In the genomic region with DNA sequence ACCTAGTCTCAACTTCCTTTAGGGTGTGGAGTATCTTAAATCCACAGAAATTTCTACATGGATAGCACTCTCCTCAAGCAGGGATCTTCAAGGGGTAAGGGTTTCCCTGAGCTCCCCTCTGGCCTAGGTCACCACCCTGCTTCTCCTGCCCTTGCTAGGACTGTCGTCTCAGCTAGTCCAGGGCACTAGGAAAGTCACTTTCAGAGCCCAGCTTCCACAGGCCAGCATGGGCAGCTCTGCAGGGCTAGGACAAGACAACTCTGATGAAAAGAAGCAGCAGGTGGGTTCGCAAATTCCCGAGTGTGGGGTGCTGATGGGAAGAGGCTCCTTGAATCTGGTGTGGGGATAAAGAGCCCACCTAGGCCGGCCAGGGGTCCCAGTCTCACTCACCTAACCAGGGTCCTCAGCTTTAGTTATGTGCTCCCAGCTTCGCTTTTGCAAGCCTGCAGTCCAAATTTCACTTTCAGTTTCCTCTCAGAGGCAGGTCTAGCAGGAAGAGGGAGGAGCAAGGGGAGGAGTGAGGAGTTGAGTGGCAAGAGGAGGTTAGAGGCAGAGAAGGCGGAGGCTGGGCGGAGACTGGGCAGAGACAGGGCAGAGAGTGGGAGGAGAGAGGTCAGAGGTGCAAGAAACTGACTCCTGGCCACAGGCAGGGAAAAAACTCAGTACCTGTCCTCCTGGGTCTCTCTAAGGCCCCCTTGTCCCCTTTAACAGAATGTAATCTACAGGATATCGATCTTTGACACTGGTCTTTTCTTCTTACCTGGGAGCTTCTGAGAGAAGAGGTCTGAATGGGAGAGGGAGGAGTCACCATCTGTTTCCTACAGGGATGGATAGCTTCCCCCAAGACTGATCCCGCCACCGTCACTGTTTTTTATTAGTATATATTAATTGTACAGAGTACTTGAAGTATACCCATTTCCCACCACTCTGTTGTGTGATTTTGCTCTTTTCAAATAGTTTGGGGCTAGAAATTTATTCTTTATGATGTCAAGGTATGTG, we compare ENCODE assay signal across 8 mouse cellular contexts. TPM values are rescaled to one million over a fixed set of nuclear protein-coding genes. Genes with fewer than 3 reads are reported as not detected.
DNase-seq lines count a peak whose midpoint lies in the region; ATAC-seq lines count a peak whose summit lies in the region.

A gene (minus strand): TSS at position 488 of the 999 bp plus-strand sequence.

- peak within 1 kb of the TSS; percentile 74 for H3K9ac ChIP-seq in heart, embryonic 14.5 days (ENCODE audit: low read length)
- peak within 1 kb of the TSS; percentile 79 for H3K9ac ChIP-seq in liver, embryonic 12.5 days
- no peak within 1 kb of the TSS for H3K9ac ChIP-seq in stomach, embryonic 14.5 days (replicated peaks; ENCODE audit: low read depth, low read length)

- peak within 1 kb of the TSS; percentile 31 to 56; a peak in 3 of 4 replicates for H3K27ac ChIP-seq in heart, embryonic 14.5 days (replicated peaks in 1 of 2; ENCODE audit: control insufficient read depth in 1 of 2, insufficient read depth in 1 of 2, low read depth in 2 of 2, low read length in 2 of 2)
- H3K27ac ChIP-seq in liver, embryonic 12.5 days = peak within 1 kb of the TSS; percentile 63
- H3K27ac ChIP-seq in stomach, embryonic 14.5 days (ENCODE audit: low read length) = no peak within 1 kb of the TSS

- no peaks in the 10 kb centered on the region for H3K36me3 ChIP-seq in heart, embryonic 14.5 days (ENCODE audit: control insufficient read depth, insufficient read depth, low read length)
- H3K36me3 ChIP-seq in liver, embryonic 12.5 days = peaks cover 21% of the 10 kb centered on the region
- no peaks in the 10 kb centered on the region for H3K36me3 ChIP-seq in stomach, embryonic 14.5 days (ENCODE audit: control insufficient read depth, insufficient read depth, low read length)

- ATAC-seq in heart, embryonic 14.5 days (ENCODE audit: insufficient number of reproducible peaks, insufficient read depth, low FRiP score, low read depth) = peak; percentile 96
- peak; percentile 100 for ATAC-seq in liver, embryonic 12.5 days
- peak; percentile 96 for ATAC-seq in stomach, embryonic 14.5 days (ENCODE audit: insufficient number of reproducible peaks, insufficient read depth, low FRiP score, low read depth)

- WGBS in heart, embryonic 14.5 days = 18% methylated on average over 10 of the region's 10 CpGs
- WGBS in liver, embryonic 12.5 days (ENCODE audit: insufficient replicate concordance) = 8% methylated on average over 10 of the region's 10 CpGs
- 19% methylated on average over 10 of the region's 10 CpGs for WGBS in stomach, embryonic 14.5 days

- H3K4me3 ChIP-seq in heart, embryonic 14.5 days (ENCODE audit: control insufficient read depth in 1 of 2, insufficient read depth in 1 of 2, low read depth in 1 of 2, low read length in 2 of 2) = peak within 1 kb of the TSS; percentile 61 to 77
- H3K4me3 ChIP-seq in liver, embryonic 12.5 days = peak within 1 kb of the TSS; percentile 76
- H3K4me3 ChIP-seq in stomach, embryonic 14.5 days (ENCODE audit: low read depth, low read length) = peak within 1 kb of the TSS; percentile 46

- DNase-seq in CD8-positive naive resting alpha-beta T cell, adult 2 months (ENCODE audit: low read depth in 2 of 2, low spot score in 2 of 2) = peak; percentile 65 to 71
- DNase-seq in c-Kit-negative CD71-positive TER-119-positive erythroid progenitor cells, embryonic 14.5 days (ENCODE audit: low read depth, low spot score) = peak; percentile 74
- DNase-seq in fibroblast of lung, adult 2 months (ENCODE audit: low read depth) = peak; percentile 79
- peak; percentile 90 for DNase-seq in kidney, postnatal 10 days
- peak; percentile 89 for DNase-seq in naive thymus-derived CD4-positive, alpha-beta T cell, adult 2 months (ENCODE audit: low read depth)

- H3K4me1 ChIP-seq in heart, embryonic 14.5 days (ENCODE audit: control insufficient read depth in 2 of 2, insufficient read depth in 2 of 2, low read length in 2 of 2) = peaks cover 2 to 8% of the 10 kb centered on the region in 2 experiments; a peak in 2 of 4 replicates
- H3K4me1 ChIP-seq in liver, embryonic 12.5 days = peaks cover 19% of the 10 kb centered on the region
- peaks cover 4% of the 10 kb centered on the region; the same call in 1 of the 2 replicates for H3K4me1 ChIP-seq in stomach, embryonic 14.5 days (ENCODE audit: control insufficient read depth, insufficient read depth, low read length)

- no peaks in the 10 kb centered on the region for H3K9me3 ChIP-seq in heart, embryonic 14.5 days (ENCODE audit: control insufficient read depth, low read length)
- no peaks in the 10 kb centered on the region for H3K9me3 ChIP-seq in liver, embryonic 12.5 days (replicated peaks)
- no peaks in the 10 kb centered on the region for H3K9me3 ChIP-seq in stomach, embryonic 14.5 days (ENCODE audit: control insufficient read depth, low read depth, low read length)

- H3K27me3 ChIP-seq in heart, embryonic 14.5 days (ENCODE audit: control insufficient read depth, insufficient read depth, low read length) = no peaks in the 10 kb centered on the region
- H3K27me3 ChIP-seq in liver, embryonic 12.5 days (replicated peaks) = no peaks in the 10 kb centered on the region
- no peaks in the 10 kb centered on the region for H3K27me3 ChIP-seq in stomach, embryonic 14.5 days (ENCODE audit: control insufficient read depth, insufficient read depth, low read length)

- peak within 1 kb of the TSS; percentile 81 for H3K4me2 ChIP-seq in heart, embryonic 14.5 days (ENCODE audit: low read length)
- H3K4me2 ChIP-seq in liver, embryonic 12.5 days = peak within 1 kb of the TSS; percentile 91
- peak within 1 kb of the TSS; percentile 54 for H3K4me2 ChIP-seq in stomach, embryonic 14.5 days (replicated peaks; ENCODE audit: low read depth, low read length)

RNA-seq across cellular contexts. Expression of the gene that starts here (rescaled TPM):
- polyA plus RNA-seq in heart, embryonic 14.5 days (2014; fragmentation: Nextera tagmentation; extraction: Ambion mirVana) = 0.57 and 0.96 TPM in 2 replicates
- 0.49 and 0.62 TPM in 2 replicates for polyA plus RNA-seq in liver, embryonic 12.5 days (2016; fragmentation: Nextera tagmentation; extraction: Ambion mirVana)
- 0.97 and 2.1 TPM in 2 replicates for polyA plus RNA-seq in stomach, embryonic 14.5 days (2014; fragmentation: Nextera tagmentation; extraction: Ambion mirVana)

Comparison
In these comparisons a context has a peak if more than half of its experiments do, and no peak if none do; other contexts are left out.
1. Peak in ATAC-seq, H3K4me3 ChIP-seq, H3K27ac ChIP-seq, H3K9ac ChIP-seq and H3K4me2 ChIP-seq in heart, embryonic 14.5 days; RNA of the gene not detected or under 1 TPM.
2. Peak in ATAC-seq, H3K4me3 ChIP-seq, H3K27ac ChIP-seq, H3K9ac ChIP-seq and H3K4me2 ChIP-seq in liver, embryonic 12.5 days; RNA of the gene not detected or under 1 TPM.